Mouse (Mus musculus): ENCODE results near the gene Auts2.

DNA sequence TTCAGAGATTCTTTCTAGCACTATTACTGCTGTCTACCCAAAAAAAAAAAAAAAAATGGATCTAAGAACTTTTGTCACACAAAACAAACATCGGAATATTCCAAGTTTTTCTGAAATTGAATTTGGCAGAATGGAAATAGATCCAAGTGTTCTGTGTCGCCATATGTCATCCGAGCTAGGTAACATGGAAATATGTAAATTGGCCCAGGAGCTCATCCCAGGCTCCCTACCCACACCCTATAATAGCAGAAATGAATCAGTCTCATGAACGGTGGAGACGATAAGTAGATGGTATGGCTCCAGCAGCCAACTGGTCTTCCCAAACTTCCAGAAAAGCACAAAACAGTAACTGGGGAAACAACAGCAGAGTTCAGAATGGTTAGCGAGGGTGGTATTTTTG lies 577.6 kb downstream of the Auts2 start:
- no peak for TF ChIP-seq CTCF (IDR thresholded peaks at IDR 0.05; ENCODE audit: low read depth)
- no peak for TF ChIP-seq EP300 (IDR thresholded peaks at IDR 0.05; ENCODE audit: low read depth)
